Mouse (Mus musculus): Measurements from ENCODE around the gene Nt5c3b. TPM values are rescaled to one million over a fixed set of nuclear protein-coding genes. Genes with fewer than 3 reads are reported as not detected.

Gene Nt5c3b
- polyA plus RNA-seq, 1 experiment from 2014 or later, result 181 TPM

- Histone ChIP-seq H3K36me3 (no peaks in the 10 kb centered on the region), H3K4me3 (peak overlapping the region; percentile 71), H3K9ac (peak overlapping the region; percentile 75), H3K27me3 (0 out of 2 replicates have a peak, but pooled peaks cover 4% of the 10 kb centered on the region), H3K4me1 (peaks cover 36% of the 10 kb centered on the region), H3K4me2 (replicated peaks) (peak overlapping the region; percentile 85), H3K27ac (peak overlapping the region; percentile 44; the same call in 1 of the 2 replicates), H3K9me3 (no peaks in the 10 kb centered on the region)
- no peak for ATAC-seq (ENCODE audit: low FRiP score, low read depth)
- WGBS, result 44% methylated on average over 17 of the region's 17 CpGs
Observed at GRCm38 (mm10) chr11:100395861-100396631, 45.6 kb downstream of the Nt5c3b start.

DNA sequence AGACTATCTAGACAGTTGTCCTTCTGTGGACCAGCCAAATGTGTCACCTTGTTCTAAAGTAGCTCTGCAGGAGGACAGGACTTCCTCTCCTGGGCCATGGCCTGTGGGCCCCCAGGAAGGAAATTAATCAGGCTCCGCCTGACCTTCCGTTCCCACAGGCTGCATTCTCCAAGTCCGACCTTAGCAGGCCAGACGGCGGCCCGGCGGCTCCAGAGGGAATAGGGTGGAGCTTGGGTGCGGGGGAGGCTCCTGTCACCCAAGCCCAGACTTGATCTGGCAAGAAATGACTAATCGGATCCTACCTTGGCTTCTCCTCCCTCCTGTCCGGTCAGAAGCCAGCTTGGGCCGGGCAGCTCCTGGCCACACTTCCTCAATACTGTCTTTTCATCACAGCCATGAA, 46.4 kb downstream of the Nt5c3b start:
- Histone ChIP-seq H3K4me3 (peak overlapping the region; percentile 71), H3K9ac (no peak overlapping the region)
- 36% methylated on average over 11 of the region's 11 CpGs for WGBS

GRCm38 (mm10) chr11:100394353-100395074, 47.1 kb downstream of the Nt5c3b start:
- H3K36me3 ChIP-seq, result no peaks in the 10 kb centered on the region

More for the DNA sequence above, 46.4 kb downstream of the Nt5c3b start:
- H3K27ac ChIP-seq, result no peak overlapping the region
- H3K36me3 ChIP-seq, result no peaks in the 10 kb centered on the region
- H3K4me1 ChIP-seq, result peaks cover 39% of the 10 kb centered on the region
- H3K9me3 ChIP-seq, result no peaks in the 10 kb centered on the region
- peak overlapping the region; percentile 85 for H3K4me2 ChIP-seq (replicated peaks)
- H3K27me3 ChIP-seq, result 0 out of 2 replicates have a peak, but pooled peaks cover 4% of the 10 kb centered on the region
- ATAC-seq (ENCODE audit: low FRiP score, low read depth), result no peak

GRCm38 (mm10) chr11:100393733-100394132, 47.9 kb downstream of the Nt5c3b start:
- H3K9me3 ChIP-seq, result no peaks in the 10 kb centered on the region
- H3K27me3 ChIP-seq, result 0 out of 2 replicates have a peak, but pooled peaks cover 4% of the 10 kb centered on the region
- peaks cover 40% of the 10 kb centered on the region for H3K4me1 ChIP-seq
- no peak overlapping the region for H3K4me3 ChIP-seq
- H3K4me2 ChIP-seq (replicated peaks), result 0 out of 2 replicates have a peak overlapping the region, but pooled peaks have one; percentile 0
- H3K27ac ChIP-seq, result no peak overlapping the region
- ATAC-seq (ENCODE audit: low FRiP score, low read depth), result no peak
- no peak overlapping the region for H3K9ac ChIP-seq
- no peaks in the 10 kb centered on the region for H3K36me3 ChIP-seq
- 73% methylated on average over 7 of the region's 7 CpGs for WGBS

More at GRCm38 (mm10) chr11:100394353-100395074, 47.1 kb downstream of the Nt5c3b start:
- no peak overlapping the region for H3K9ac ChIP-seq
- H3K27me3 ChIP-seq, result 0 out of 2 replicates have a peak, but pooled peaks cover 4% of the 10 kb centered on the region
- no peaks in the 10 kb centered on the region for H3K9me3 ChIP-seq
- ATAC-seq (ENCODE audit: low FRiP score, low read depth), result no peak
- no peak overlapping the region for H3K27ac ChIP-seq
- H3K4me1 ChIP-seq, result peaks cover 39% of the 10 kb centered on the region
- H3K4me3 ChIP-seq, result no peak overlapping the region
- H3K4me2 ChIP-seq (replicated peaks), result peak overlapping the region; percentile 85
- WGBS, result 61% methylated on average over 5 of the region's 5 CpGs

DNA sequence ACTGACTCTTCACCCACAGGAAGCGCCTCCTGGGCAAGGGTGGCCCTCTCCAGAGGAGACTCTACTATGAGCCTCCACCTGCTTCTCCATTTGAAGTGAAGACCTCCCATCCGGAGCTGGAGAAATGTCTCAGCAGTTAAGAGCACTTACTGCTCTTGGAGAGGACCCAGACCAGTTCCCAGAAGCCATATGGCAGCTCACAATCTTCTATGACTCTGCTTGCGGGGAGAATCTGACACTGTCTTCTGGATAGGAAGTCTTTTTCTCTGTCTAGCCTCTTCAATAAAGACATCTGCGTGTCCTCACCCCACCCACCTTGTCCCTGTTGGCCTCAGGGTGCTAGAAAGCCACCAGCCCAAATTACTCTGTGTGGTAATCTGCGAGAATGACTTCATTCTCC, 48.6 kb downstream of the Nt5c3b start:
- H3K4me1 ChIP-seq, result peaks cover 45% of the 10 kb centered on the region
- H3K9me3 ChIP-seq, result no peaks in the 10 kb centered on the region
- no peak for ATAC-seq (ENCODE audit: low FRiP score, low read depth)
- H3K9ac ChIP-seq, result no peak overlapping the region
- 0 out of 2 replicates have a peak, but pooled peaks cover 4% of the 10 kb centered on the region for H3K27me3 ChIP-seq
- no peaks in the 10 kb centered on the region for H3K36me3 ChIP-seq
- no peak overlapping the region for H3K27ac ChIP-seq
- whole genome bisulfite sequencing, result 74% methylated on average over 5 of the region's 5 CpGs
- no peak overlapping the region for H3K4me2 ChIP-seq (replicated peaks)
- no peak overlapping the region for H3K4me3 ChIP-seq

DNA sequence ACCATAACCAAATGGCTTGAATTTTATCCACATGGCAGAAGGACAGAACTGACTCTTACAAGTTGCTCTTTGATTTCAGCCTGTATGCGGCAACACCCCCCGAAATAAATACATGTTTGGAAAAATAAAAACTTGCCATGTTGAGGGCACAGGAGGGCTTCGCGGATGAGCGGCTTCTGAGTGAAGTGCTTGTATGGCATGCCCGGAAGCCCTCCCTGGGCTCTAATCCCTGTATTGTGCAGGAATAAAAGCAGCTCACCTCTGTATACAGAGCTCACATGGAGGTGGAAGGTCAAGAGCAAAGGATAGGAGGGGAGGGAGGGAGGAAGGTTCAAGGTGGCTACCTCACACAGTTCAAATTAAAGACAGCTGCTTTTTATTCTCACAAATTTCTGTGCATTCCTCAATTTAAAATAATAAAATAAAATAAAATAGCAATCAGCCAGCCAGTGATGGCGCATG, 49.7 kb downstream of the Nt5c3b start:
- H3K4me1 ChIP-seq, result peaks cover 51% of the 10 kb centered on the region

GRCm38 (mm10) chr11:100391081-100391883, 50.3 kb downstream of the Nt5c3b start:
- Histone ChIP-seq H3K4me2 (replicated peaks) (no peak overlapping the region), H3K9me3 (no peaks in the 10 kb centered on the region), H3K4me1 (peaks cover 45% of the 10 kb centered on the region), H3K4me3 (no peak overlapping the region), H3K27me3 (0 out of 2 replicates have a peak, but pooled peaks cover 4% of the 10 kb centered on the region), H3K36me3 (no peaks in the 10 kb centered on the region), H3K27ac (peak overlapping the region; percentile 7; the same call in 1 of the 2 replicates), H3K9ac (no peak overlapping the region)
- peak; percentile 29; the same call in 1 of the 2 replicates for ATAC-seq (ENCODE audit: low FRiP score, low read depth)
- 67% methylated on average over 9 of the region's 9 CpGs for WGBS

More for the DNA sequence above, 49.7 kb downstream of the Nt5c3b start:
- Histone ChIP-seq H3K9ac (no peak overlapping the region), H3K27ac (no peak overlapping the region), H3K27me3 (0 out of 2 replicates have a peak, but pooled peaks cover 4% of the 10 kb centered on the region), H3K36me3 (no peaks in the 10 kb centered on the region), H3K4me3 (no peak overlapping the region), H3K9me3 (no peaks in the 10 kb centered on the region), H3K4me2 (replicated peaks) (no peak overlapping the region)
- no peak for ATAC-seq (ENCODE audit: low FRiP score, low read depth)
- WGBS, result 95% methylated on average over 7 of the region's 7 CpGs

- no peaks in the 10 kb centered on the region for H3K9me3 ChIP-seq
- H3K4me1 ChIP-seq, result peaks cover 32% of the 10 kb centered on the region
- no peak for ATAC-seq (ENCODE audit: low FRiP score, low read depth)
- peaks cover 11% of the 10 kb centered on the region for H3K36me3 ChIP-seq
- no peak overlapping the region for H3K4me2 ChIP-seq (replicated peaks)
- 52% methylated on average over 8 of the region's 8 CpGs for WGBS
- no peaks in the 10 kb centered on the region for H3K27me3 ChIP-seq
- no peak overlapping the region for H3K4me3 ChIP-seq
- H3K9ac ChIP-seq, result no peak overlapping the region
- peak overlapping the region; percentile 22; the same call in 1 of the 2 replicates for H3K27ac ChIP-seq
Observed at GRCm38 (mm10) chr11:100389931-100390445, 51.6 kb downstream of the Nt5c3b start.

GRCm38 (mm10) chr11:100388588-100388987, 53.0 kb downstream of the Nt5c3b start:
- H3K9me3 ChIP-seq, result no peaks in the 10 kb centered on the region
- no peak overlapping the region for H3K4me3 ChIP-seq
- no peak for ATAC-seq (ENCODE audit: low FRiP score, low read depth)
- peaks cover 23% of the 10 kb centered on the region for H3K36me3 ChIP-seq
- H3K27ac ChIP-seq, result peak overlapping the region; percentile 49
- 72% methylated on average over 6 of the region's 6 CpGs for whole genome bisulfite sequencing
- H3K9ac ChIP-seq, result no peak overlapping the region
- peaks cover 26% of the 10 kb centered on the region for H3K4me1 ChIP-seq
- no peaks in the 10 kb centered on the region for H3K27me3 ChIP-seq
- no peak overlapping the region for H3K4me2 ChIP-seq (replicated peaks)

GRCm38 (mm10) chr11:100387589-100388375, 53.8 kb downstream of the Nt5c3b start:
- Histone ChIP-seq H3K9ac (peak overlapping the region; percentile 39; the same call in 1 of the 2 replicates), H3K4me1 (peaks cover 26% of the 10 kb centered on the region), H3K27me3 (no peaks in the 10 kb centered on the region), H3K36me3 (peaks cover 31% of the 10 kb centered on the region), H3K4me3 (no peak overlapping the region), H3K9me3 (no peaks in the 10 kb centered on the region), H3K27ac (peak overlapping the region; percentile 49), H3K4me2 (replicated peaks) (peak overlapping the region; percentile 38)
- ATAC-seq (ENCODE audit: low FRiP score, low read depth), result peak; percentile 71
- 30% methylated on average over 14 of the region's 14 CpGs for WGBS

Data from limb, embryonic 13.5 days (tissue).